Mouse (Mus musculus): Measurements from ENCODE around the gene Cds2. TPM values are rescaled to one million over a fixed set of nuclear protein-coding genes. Genes with fewer than 3 reads are reported as not detected.
"Not testable (repeated sequence)": the region's sequence is repeated elsewhere in the genome, so short reads cannot be mapped to it uniquely, and the experiment has no call there.

The Cds2 gene
- total RNA-seq, 2 experiments from 2014 or later, result 257 to 258 TPM

GRCm38 (mm10) chr2:132308829-132309228, 45.9 kb downstream of the Cds2 start:
- TF ChIP-seq CTCF (conservative IDR thresholded peaks at IDR 0.05), result no peak
- DNase-seq (ENCODE audit: low spot score in 2 of 2), result no peak
- no peak overlapping the region for H3K27ac ChIP-seq
- H3K4me3 ChIP-seq, result no peak overlapping the region

GRCm38 (mm10) chr2:132309398-132309930, 46.5 kb downstream of the Cds2 start:
- H3K27ac ChIP-seq, result no peak overlapping the region
- no peak for TF ChIP-seq CTCF (conservative IDR thresholded peaks at IDR 0.05)
- no peak overlapping the region for H3K4me3 ChIP-seq
- no peak for DNase-seq (ENCODE audit: low spot score in 2 of 2)

- Histone ChIP-seq H3K27ac (no peak overlapping the region), H3K4me3 (no peak overlapping the region)
- no peak for TF ChIP-seq CTCF (conservative IDR thresholded peaks at IDR 0.05)
- DNase-seq (ENCODE audit: low spot score in 2 of 2), result no peak
These were observed 49.7 kb downstream of the Cds2 start for GRCm38 (mm10) chr2:132312616-132313015.

GRCm38 (mm10) chr2:132313568-132313967, 50.6 kb downstream of the Cds2 start:
- no peak overlapping the region for H3K27ac ChIP-seq

GRCm38 (mm10) chr2:132314057-132314456, 51.1 kb downstream of the Cds2 start:
- peak; percentile 51 for TF ChIP-seq CTCF (conservative IDR thresholded peaks at IDR 0.05)
- not testable (repeated sequence) for H3K4me3 ChIP-seq

More at GRCm38 (mm10) chr2:132313568-132313967, 50.6 kb downstream of the Cds2 start:
- TF ChIP-seq CTCF (conservative IDR thresholded peaks at IDR 0.05), result no peak
- DNase-seq (ENCODE audit: low spot score in 2 of 2), result no peak
- H3K4me3 ChIP-seq, result no peak overlapping the region

GRCm38 (mm10) chr2:132316041-132316808, 53.3 kb downstream of the Cds2 start:
- no peak overlapping the region for H3K4me3 ChIP-seq
- peak overlapping the region; percentile 53; the same call in 1 of the 2 replicates for H3K27ac ChIP-seq
- peak; percentile 77 to 80 for DNase-seq (ENCODE audit: low spot score in 2 of 2)
- TF ChIP-seq CTCF (conservative IDR thresholded peaks at IDR 0.05), result peak; percentile 97

More at GRCm38 (mm10) chr2:132314057-132314456, 51.1 kb downstream of the Cds2 start:
- DNase-seq (ENCODE audit: low spot score in 2 of 2); H3K27ac ChIP-seq: not testable (repeated sequence)

GRCm38 (mm10) chr2:132317178-132317577, 54.2 kb downstream of the Cds2 start:
- Histone ChIP-seq H3K27ac (no peak overlapping the region), H3K4me3 (no peak overlapping the region)
- DNase-seq (ENCODE audit: low spot score in 2 of 2), result no peak
- no peak for TF ChIP-seq CTCF (conservative IDR thresholded peaks at IDR 0.05)

- H3K27ac ChIP-seq, result no peak overlapping the region
- no peak for TF ChIP-seq CTCF (conservative IDR thresholded peaks at IDR 0.05)
- no peak for DNase-seq (ENCODE audit: low spot score in 2 of 2)
- H3K4me3 ChIP-seq, result no peak overlapping the region
These were observed 57.6 kb downstream of the Cds2 start for GRCm38 (mm10) chr2:132320516-132320915.

- no peak for TF ChIP-seq CTCF (conservative IDR thresholded peaks at IDR 0.05)
- no peak overlapping the region for H3K4me3 ChIP-seq
- DNase-seq (ENCODE audit: low spot score in 2 of 2), result no peak
- H3K27ac ChIP-seq, result no peak overlapping the region
These were observed 60.6 kb downstream of the Cds2 start for GRCm38 (mm10) chr2:132323541-132323940.

- Histone ChIP-seq H3K27ac (no peak overlapping the region), H3K4me3 (no peak overlapping the region)
- no peak for DNase-seq (ENCODE audit: low spot score in 2 of 2)
- no peak for TF ChIP-seq CTCF (conservative IDR thresholded peaks at IDR 0.05)
These were observed 74.3 kb downstream of the Cds2 start for GRCm38 (mm10) chr2:132337202-132337601.

- DNase-seq (ENCODE audit: low spot score in 2 of 2), result no peak
- Histone ChIP-seq H3K4me3 (no peak overlapping the region), H3K27ac (no peak overlapping the region)
- TF ChIP-seq CTCF (conservative IDR thresholded peaks at IDR 0.05), result no peak
These were observed 77.4 kb downstream of the Cds2 start for GRCm38 (mm10) chr2:132340350-132340749.

- H3K4me3 ChIP-seq, result no peak overlapping the region
- H3K27ac ChIP-seq, result no peak overlapping the region
- TF ChIP-seq CTCF (conservative IDR thresholded peaks at IDR 0.05), result no peak
- no peak for DNase-seq (ENCODE audit: low spot score in 2 of 2)
These were observed 78.3 kb downstream of the Cds2 start for GRCm38 (mm10) chr2:132341293-132341692.

- peak overlapping the region; percentile 70 for H3K27ac ChIP-seq
- H3K4me3 ChIP-seq, result no peak overlapping the region
- TF ChIP-seq CTCF (conservative IDR thresholded peaks at IDR 0.05), result no peak
- DNase-seq (ENCODE audit: low spot score in 2 of 2), result peak; percentile 55 to 62
These were observed 80.9 kb downstream of the Cds2 start for GRCm38 (mm10) chr2:132343846-132344245.

Other genes with a start within 250 kb of the Cds2 start
- 10 to 100 TPM; 39.9 to 43.2 TPM for gene Rassf2, start 232.9 kb upstream of the Cds2 start, total RNA-seq (2021)
- 10 to 100 TPM; 93.1 to 96.0 TPM for gene Slc23a2, start 118.0 kb upstream of the Cds2 start, total RNA-seq (2021)
- 10 to 100 TPM; 30.3 to 32.9 TPM for gene Tmem230, start 15.3 kb upstream of the Cds2 start, total RNA-seq (2021)
- gene Pcna, start 9.8 kb upstream of the Cds2 start, total RNA-seq (2021), result 10 to 100 TPM; 47.2 to 51.9 TPM
- 1 to 10 TPM; 1.9 to 2.9 TPM for gene Prokr2, start 122.3 kb downstream of the Cds2 start, total RNA-seq (2021)